Mouse (Mus musculus) neural tube, embryonic 13.5 days (tissue): ENCODE measurements at regions not wholly inside any gene's neighbourhood (a gene's known extent, or its start where the extent isn't known, plus 50 kb on each side); places are given as distances from the start of the nearest gene placed in this dataset.

Experiments
- ATAC-seq: fragments of 200-750 bp; cut with Nextera tagmentation; 2 replicates; pipeline ENCODE4 v1.8.0; 2017; ENCODE audit warnings: low read depth, mild to moderate bottlenecking, moderate TSS enrichment, moderate library complexity
- H3K27ac ChIP-seq: fragments of 300-500 bp; sonication (generic); replicated peaks from 2 replicates; pipeline ENCODE4 v1.5.1; 2015; ENCODE audit warnings: moderate library complexity, mild to moderate bottlenecking, inconsistent platforms
- H3K27me3 ChIP-seq: fragments of 300-500 bp; sonication (generic); 2 replicates; pipeline ENCODE4 v1.6.1; 2015; ENCODE audit warnings: mild to moderate bottlenecking, inconsistent platforms
- H3K36me3 ChIP-seq: fragments of 300-500 bp; sonication (generic); 2 replicates; pipeline ENCODE4 v1.6.1; 2015; ENCODE audit warnings: mild to moderate bottlenecking, inconsistent platforms
- H3K4me1 ChIP-seq: fragments of 300-500 bp; sonication (generic); replicated peaks from 2 replicates; pipeline ENCODE4 v1.6.1; 2015; ENCODE audit warnings: inconsistent platforms
- H3K4me2 ChIP-seq: fragments of 300-500 bp; sonication (generic); 2 replicates; pipeline ENCODE4 v1.6.1; 2015; ENCODE audit warnings: inconsistent platforms, mild to moderate bottlenecking, moderate library complexity
- H3K4me3 ChIP-seq: fragments of 300-500 bp; sonication (generic); 2 replicates; pipeline ENCODE4 v1.5.1; 2015; ENCODE audit warnings: mild to moderate bottlenecking, inconsistent platforms
- H3K9ac ChIP-seq: fragments of 300-500 bp; sonication (generic); 2 replicates; pipeline ENCODE4 v1.6.1; 2015; ENCODE audit warnings: moderate library complexity, mild to moderate bottlenecking, inconsistent platforms
- H3K9me3 ChIP-seq: fragments of 300-500 bp; sonication (generic); 2 replicates; pipeline ENCODE4 v1.6.1; 2016; ENCODE audit warnings: inconsistent platforms
- WGBS: fragments of 180-500 bp; shearing (Covaris S2); methylation state at CpG from one replicate; pipeline ENCODE4 v1.1.7; 2015; 5-methylcytosine and 5-hydroxymethylcytosine counted together

DNA sequence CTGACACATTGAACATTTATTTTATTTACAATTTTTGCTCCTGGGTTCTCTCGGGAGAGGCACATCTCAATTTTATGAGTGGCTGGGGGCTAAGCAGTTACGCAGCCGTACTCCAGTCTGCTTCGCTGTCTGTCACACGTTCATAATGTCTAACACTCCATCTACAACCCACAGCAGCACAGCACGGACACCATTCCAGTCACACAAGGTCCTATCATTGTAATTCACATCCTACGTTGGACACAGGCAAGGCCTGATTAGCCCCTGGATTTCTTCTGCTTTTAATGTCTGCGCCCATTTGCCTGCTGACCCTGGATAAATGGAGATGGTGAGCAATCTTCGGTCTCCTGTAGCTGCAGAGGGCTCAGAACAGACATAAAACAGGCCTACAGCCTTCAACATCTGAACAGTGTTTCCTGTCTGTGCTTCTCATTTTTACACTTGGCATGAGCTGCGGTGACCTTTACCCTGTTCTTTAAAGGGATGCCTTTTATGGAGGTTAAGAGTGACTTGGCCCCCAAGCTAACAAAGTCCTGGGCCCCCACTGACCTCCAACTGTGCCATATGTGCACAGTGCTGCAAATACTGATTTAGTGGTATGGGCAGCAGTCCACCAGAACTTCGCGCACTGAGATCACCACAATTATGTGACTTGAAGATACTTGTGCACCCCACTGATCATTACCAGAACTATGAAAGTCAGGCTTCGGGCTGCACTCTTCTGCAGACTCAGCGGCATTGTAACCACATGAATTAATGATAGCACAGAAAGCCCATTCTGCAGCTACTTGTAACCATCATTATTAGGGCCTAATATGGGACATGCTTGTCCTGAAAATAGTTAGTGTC is 281.9 kb upstream of the Epha3 start:
- Histone ChIP-seq H3K27ac (no peak overlapping the region), H3K4me3 (no peak overlapping the region), H3K36me3 (no peaks in the 10 kb centered on the region), H3K4me2 (no peak overlapping the region), H3K4me1 (peaks cover 6% of the 10 kb centered on the region; the same call in 1 of the 2 replicates), H3K27me3 (no peaks in the 10 kb centered on the region), H3K9me3 (no peaks in the 10 kb centered on the region), H3K9ac (no peak overlapping the region)
- WGBS = 49% methylated on average over 14 of the region's 14 CpGs
- 0 out of 2 replicates have a peak, but pooled peaks have one; percentile 36 for ATAC-seq
